Mouse (Mus musculus): ENCODE results near the gene Slc38a3.

Slc38a3 gene

DNA sequence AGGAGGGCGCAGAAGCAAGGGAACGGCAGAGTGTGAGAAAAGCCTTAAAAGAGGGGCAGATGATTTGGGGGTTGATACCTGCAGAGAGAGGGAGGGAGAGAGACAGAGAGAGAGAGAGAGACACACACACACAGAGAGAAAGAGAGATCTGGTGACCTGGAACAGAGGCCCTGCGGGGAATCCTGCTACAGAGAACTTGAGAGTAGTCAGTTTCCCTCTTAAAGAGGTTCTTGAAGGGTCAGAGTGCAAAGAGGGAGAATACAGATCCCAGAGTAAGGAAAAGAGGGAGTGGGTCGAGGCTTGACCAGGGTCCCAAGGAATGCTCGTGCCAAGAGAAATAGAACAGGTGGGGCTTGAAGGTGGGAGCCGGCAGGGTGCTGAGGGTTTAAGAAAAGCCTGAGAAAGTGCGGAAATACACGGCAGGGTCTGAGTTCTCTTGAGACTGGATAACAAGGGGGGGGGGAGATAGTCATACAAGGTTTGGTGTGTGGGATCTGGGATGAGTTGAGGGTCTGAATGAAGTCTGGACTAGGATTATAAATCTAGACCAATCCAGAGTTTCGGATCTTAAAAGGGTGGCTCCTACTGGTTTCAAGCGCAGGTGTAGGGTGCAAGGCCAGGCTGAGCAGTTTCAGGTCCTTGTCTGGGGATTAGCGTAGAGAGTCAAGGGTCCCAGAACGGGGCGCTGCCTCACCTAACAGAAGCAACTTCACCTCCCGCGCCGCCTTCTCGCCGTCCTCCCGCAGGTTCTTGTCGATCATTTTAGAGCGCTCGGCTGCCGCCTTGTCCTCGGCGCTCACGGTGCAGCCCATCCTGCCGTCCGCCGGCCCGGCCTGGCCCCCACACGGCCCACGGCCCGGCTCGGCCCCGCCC lies 34.7 kb downstream of the Slc38a3 start:
- DNase-seq, result no peak

DNA sequence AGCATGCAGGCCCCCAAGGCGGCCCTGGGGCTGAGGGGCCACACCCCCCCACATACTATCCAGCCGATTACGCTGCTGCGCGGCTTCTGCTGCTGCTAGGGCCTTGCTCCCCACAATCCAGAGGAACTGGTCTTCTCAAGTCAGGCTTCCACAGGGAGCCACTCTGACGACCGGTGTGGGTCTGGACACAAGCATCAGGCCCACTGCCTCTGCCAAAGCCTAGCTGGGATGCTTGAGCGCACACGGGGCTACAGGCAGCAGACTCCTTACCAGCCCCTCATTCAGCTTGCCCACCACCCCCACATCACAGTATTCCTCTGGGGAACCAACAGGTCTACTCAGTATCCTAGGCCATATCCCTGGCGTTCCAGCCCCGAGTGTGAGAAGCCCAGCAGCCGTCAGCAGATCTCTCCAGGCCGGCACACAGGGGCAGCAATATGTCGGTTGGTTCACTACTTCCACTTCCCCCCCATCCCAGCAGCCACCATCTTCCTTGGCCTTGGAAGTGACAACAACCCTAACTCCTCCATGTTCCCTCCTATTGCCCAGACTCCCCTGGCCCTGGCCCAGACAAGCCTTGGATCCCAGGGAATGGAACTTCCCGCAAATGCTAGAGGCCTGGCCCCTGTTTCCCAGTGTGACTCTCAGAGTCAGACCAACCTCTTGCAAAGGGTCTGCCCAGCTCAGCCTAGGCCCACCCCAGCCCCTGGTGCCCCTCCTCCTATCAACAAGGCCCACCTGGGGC lies 35.5 kb downstream of the Slc38a3 start:
- no peak for DNase-seq

DNA sequence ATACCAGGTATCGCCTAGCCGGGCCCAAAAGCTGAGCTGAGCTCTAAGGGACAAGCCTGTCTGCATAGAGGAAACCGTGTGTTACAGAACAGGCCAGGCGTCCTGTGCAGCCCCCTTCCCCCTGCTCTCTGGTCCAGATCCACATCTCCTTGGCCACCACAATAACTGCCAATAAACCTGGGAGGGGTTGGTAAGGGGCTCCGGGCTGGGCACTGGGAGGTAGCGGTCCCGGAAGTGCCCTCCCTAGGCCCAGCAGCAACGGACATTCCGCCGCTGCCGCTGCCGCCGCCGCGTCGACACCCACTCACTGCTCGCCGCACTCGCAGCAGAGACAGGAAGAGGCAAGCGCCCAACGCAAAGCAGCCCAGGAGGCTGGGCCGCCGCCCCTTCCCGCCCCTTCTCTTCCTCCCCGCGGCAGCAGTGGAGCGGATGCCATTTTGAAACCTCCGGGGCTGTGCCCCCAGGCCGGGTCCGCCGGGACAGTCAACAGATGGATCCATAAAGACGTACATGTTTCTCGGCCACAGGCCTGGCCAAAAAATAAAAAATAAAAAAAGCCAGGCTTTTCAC lies 36.2 kb downstream of the Slc38a3 start:
- DNase-seq, result peak; percentile 88 to 91

DNA sequence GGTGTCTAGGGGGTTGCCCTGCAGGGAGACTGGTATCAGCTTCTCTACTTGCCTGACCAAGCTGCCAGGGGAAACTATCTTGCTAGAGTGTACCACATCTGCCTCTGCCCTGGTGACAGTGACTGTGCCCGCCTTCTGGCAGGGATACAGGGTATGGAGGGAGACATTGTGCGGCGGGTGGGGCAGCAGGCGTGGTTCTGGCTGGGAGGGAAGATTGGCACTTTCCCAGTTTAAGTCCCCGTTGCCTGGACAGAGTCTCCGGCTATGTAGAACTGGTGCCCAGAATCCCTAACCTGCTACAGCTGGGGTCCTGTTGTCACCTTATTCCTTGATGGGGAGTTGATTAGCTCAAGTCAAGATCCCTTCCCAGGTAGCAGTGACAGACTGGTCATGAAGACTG lies 36.9 kb downstream of the Slc38a3 start:
- DNase-seq, result peak; percentile 79 to 84

DNA sequence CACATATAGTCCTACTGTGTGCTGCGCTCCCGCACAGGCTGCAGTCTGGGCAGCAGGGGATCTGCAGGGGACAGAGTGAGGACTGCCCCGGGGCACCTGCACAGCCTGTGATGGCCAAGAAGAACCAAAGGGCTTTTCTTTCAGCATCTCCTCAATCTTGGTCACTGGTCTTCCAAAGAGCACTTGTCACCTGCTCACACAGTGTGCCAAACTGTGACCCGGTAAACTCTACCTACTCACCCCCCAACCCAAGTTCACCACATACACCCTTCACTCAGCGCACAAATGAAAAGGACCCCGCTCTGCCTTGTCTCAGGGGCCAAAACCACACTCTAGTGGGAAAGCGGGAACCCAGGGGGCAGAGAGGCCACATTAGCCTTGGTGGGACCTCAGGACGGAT lies 37.5 kb downstream of the Slc38a3 start:
- no peak for DNase-seq

DNA sequence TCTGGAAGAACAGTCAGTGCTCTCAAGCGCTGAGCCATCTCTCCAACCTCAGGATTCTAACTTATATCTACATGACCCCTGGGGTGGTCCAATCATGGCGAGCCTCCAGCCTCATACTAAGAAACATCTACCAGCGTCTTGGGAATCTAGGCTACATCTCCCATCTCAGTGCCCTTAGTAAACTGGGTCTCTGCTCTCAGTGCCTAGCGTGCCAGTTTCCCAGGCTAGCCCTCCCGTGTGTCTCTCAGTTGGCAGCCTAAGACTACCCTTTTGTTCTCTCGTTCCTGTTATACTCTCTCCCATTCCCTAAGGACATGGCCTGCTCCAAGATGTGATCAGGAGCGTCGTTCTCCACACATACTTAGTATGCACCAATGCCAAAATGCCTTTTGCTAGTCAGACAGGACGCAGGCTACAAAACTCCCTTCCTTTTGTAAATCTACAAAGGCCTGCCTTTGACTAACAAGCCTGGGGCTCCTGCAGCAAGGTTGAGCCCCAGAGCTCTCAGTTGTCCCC lies 38.0 kb downstream of the Slc38a3 start:
- no peak for DNase-seq

DNA sequence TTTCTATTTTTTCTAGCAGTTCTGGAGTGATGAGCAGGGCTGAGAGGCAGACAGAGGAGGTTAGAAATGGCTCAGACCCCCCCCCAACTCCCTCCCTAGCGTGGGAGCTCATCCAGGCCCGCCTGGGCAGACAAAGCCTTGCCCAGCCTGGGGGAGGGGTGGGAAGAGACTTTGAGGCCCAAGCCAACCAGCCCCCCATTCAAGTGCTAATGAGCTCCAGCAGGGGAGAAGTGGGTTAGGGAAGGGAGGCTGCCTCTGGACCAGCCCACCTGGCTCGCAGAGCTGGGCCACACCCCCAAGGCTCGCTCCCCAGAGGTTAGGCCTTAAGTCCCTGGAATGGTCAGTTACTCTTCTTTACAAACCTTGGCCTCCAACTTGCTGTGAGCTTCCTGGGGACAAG lies 38.8 kb downstream of the Slc38a3 start:
- DNase-seq, result no peak

DNA sequence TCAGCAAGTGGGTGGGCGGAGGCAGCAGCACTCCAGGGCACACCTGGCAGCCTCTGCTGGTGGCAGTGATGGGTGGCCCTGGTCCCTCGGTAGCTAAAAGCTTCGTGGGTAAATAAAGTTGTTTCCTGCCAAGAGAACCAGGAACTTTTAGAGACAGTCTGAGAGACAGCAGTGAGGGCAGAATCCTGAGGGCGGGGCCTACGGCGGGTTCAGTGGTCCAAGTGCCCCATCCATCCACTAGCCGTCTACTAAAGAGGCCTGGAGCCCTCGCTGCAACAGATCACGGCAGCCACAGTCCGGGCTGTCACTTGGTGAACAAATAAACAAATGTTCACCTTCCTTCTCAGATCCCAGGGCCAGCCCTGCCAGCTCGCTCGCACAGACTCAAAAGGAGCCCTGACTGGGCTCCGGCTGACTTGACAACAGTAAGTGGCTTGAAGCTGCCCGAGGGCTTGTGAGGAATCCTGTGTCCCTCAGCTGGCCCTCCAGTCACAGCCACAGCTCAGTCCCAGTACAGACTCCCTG lies 39.4 kb downstream of the Slc38a3 start:
- no peak for DNase-seq

DNA sequence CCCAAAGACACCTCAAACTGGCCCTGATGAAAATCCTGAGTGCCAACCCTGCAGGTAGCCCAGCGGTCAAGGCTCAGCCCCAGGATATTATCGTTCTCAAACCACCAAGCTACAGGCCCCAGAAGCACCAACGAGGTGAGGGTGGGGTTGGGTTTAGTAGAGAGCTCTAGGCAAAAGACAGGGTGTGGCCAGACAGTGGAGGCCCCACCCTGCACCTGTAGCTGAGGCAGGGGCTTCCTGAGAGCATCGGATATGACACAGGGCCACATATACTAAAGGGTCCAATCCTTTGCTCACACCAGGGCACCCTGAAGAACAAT lies 40.0 kb downstream of the Slc38a3 start:
- no peak for DNase-seq

DNA sequence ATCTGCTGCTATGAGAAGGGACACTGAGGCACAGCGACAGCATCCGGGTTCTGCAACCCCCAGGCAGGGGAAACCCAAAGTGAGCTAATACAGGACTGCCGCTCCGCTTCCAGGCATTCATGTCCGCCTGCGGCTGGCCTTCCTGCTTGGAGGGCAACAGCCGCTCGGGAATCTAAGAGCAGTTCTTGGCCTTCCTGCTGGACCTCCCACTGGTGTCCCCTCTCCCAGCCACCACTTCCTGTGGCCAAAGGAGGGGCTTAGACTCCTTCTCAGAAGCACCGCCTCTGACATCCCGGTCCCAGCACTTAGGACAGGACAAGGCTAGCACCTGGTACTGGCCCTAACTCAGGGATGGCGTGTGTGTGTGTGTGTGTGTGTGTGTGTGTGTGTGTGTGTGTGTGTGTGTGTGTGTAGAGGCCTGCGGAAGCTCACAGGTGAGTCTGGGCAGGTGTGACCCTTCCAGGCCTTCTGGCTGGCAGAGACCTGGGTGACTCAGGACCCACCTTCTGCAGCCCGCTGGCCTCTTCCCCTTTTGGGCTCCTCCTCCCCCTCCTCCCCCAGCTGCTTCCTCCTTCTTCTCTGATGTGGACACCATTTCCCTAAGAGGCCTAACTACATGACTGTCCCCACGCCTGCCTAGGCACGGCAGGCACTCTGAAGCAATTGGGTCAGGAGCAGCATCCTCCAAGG lies 40.5 kb downstream of the Slc38a3 start:
- DNase-seq, result peak; percentile 72 to 73

DNA sequence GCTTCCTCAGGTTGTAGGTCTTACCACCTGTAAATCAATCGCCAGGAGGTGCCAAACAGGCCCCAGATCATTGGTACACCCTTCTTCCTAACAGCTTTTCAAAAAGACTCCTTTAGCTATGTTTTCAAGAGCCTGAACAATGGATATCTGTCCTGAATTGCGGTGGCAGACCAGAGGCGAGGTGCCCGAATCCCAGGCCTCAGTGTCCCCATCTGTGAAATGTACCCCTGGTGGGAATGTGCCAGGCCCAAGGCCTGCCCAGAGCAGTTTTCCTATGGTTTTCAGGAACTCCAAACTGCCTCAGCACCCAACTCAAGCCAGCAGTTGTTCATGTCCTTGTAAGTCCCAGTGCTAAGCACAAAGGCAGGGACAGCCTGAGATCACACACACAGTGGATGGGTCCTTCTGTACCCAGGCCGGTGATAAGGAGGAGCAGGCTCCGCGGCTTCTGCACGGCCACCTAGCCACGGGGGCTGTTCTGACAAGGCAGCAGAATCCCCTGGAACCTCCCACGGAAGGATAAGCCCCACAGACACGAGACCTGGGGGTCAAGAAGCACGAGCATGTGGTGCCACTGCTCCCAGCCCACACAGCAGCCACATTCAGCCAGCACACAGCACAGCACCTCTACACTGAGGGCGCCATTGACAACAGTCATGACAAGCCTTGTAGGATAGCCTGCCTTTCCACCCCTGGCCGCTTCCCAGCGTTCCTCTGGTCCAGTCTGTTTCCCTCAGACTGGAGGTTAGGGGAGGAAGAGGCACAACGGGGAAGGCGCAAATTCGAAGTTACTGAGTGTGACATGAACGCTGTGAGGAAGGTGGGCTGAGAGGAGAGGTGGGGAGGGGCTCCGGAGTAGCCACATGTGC lies 41.7 kb downstream of the Slc38a3 start:
- no peak for DNase-seq

DNA sequence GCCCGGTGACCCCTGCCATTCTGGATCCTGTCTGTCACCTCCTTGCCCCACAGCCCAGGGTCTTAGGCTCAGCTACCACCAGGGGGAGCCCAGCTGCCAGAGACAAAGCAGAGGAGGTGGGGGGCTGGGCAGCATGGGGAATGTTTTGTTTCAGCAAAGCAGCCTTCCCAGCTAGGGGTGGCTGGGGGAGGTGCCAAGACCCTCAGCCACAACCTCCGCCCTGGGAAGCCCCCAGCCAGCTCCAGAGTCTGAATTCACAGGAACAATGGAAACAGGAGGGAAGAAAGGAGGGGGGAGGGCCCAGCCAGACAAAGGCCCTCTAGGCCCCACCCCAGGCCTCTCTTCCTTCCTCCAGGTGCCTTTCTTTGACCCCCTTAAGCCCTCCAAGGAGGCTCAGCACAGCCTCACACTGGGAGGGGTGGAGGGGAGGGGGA lies 42.5 kb downstream of the Slc38a3 start:
- peak; percentile 77 to 88 for DNase-seq

DNA sequence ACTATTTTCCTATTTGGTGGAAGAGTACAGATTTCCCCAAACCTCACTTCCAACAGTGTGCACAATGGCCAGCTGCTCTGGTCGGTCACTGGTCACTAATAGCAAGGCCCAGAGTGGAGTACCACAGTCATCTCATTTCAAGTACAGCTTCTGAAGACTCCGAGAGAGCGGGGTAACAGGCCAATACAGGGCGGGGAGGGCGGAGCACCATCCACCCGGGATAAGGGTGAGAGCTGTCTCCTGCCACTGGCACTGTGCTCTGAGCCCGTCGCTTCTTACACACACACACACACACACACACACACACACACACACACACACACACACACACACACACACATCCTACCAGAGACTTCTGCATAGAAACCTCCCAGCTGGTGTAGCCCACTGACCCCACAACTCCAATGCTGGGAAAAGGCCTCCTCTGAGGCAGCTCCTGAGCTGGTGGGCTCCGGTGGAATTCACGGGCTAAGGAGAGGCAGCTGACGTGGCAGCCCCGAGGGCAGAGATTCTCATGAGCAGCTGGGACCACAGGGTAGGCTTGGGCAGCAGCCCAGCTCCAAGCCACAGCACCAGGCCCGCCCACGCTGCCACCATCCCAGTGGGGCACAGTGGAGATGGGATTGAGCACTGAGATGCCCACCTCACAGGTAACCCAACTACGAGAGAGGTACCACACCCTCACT lies 43.0 kb downstream of the Slc38a3 start:
- no peak for DNase-seq

DNA sequence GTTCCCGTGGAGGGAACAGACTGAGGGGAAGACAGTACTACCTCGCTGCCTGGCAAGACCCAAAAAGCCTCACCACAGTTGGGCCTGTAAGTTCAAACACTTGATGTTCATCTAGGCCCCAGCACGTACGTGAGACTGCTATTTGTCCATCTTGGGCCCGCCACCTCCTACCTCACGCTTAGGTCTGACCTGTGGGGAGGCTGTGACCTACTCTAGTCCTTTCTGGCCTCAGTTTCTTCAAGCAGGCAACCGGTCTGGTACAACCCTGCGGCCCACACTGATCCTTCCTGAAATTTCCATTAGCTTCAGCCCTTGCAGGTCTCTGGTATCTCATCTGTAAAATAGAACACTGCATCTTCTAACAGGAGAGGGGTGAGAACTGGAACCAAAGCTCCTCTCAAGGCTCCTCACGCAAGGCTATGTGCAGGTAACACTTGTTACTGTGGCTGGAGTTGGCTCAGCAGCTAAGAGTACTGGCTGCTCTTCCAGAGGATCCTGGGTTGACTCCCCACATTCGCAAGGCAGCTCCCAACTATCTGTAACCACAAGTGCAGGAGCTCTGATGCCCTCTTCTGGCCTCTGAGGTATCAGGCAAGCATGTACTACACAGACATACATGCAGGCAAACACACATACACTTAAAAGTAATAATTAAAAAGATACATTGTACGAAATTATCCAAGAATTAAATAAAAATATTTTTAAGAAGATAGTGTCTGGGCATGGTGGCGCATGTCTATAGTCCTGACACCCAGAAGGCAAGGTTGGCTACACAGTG lies 43.8 kb downstream of the Slc38a3 start:
- DNase-seq, result no peak

DNA sequence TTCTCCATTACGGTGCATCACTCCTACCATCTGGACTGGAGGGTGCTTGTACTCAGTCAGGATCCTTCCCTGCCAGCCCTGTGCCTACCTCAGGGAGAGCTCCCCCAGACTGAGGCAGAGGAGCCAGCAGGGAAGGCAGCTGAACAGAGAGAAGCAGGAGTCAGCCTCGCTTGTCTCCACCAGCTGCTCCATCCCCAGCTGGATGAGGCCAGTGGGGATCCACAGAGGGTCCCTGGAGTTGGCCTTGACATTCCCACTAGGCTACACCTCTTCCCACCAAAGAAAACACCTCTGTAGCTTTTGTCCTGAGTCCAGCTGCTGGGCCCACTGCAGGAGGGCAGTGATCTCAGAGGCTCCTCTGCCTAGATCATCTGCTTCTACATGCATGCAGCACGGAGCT lies 44.4 kb downstream of the Slc38a3 start:
- no peak for DNase-seq

DNA sequence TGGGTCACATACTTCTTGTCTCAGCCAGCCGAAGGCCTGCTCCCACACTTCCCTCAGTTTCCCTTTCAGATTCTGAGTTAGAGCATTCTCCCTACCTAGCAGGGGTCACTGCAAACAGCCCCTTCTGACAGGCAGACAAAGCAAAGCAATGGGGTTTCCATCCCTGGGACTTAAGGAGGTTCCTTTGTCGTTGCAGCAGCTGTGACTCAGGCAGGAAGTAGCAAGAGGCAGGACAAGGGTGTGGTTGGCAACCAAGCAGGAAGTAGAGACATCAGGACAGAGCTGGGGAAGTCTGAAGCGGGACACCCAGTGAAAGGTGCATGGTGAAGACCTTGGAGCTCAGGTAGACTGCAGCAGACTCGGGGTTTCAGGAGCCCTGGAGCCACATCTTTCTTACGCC lies 44.8 kb downstream of the Slc38a3 start:
- DNase-seq, result peak; percentile 76 to 79

DNA sequence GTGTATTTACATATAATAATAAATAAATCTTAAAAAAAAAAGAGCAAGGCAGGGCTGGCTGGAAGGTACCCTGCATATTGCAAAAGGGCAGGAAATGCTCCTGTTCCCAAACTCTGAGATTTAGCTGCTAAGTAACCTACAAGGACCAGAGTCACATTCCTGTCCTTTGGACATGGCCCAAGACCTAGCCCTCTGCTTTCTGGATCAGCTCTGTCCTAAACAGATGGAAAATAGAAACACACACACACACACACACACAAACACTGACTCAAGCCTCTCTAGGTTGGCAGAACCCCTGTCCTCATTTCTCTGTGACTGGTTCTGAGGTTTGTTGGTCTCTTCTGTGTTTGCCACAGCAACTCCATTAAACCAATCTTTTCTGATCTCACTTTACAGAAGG lies 48.4 kb downstream of the Slc38a3 start:
- DNase-seq, result peak in 1 of 2 experiments; percentile 47

DNA sequence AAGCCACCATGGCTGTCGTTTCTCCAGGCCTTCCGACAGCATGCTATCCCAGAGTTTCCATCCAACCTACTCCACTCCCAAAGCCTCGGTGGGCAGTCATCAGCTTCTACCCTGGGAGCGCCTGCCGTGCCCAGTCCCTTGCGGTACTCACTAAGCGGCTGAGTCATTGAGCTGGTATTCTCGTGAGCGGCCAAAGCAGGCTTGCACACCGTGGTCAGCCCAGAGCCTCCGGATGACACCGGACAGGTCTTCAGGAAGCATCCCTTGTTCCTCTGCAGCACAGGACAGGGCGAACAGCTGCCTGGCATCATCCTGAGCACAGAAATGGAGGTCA lies 49.8 kb downstream of the Slc38a3 start:
- DNase-seq, result no peak

DNA sequence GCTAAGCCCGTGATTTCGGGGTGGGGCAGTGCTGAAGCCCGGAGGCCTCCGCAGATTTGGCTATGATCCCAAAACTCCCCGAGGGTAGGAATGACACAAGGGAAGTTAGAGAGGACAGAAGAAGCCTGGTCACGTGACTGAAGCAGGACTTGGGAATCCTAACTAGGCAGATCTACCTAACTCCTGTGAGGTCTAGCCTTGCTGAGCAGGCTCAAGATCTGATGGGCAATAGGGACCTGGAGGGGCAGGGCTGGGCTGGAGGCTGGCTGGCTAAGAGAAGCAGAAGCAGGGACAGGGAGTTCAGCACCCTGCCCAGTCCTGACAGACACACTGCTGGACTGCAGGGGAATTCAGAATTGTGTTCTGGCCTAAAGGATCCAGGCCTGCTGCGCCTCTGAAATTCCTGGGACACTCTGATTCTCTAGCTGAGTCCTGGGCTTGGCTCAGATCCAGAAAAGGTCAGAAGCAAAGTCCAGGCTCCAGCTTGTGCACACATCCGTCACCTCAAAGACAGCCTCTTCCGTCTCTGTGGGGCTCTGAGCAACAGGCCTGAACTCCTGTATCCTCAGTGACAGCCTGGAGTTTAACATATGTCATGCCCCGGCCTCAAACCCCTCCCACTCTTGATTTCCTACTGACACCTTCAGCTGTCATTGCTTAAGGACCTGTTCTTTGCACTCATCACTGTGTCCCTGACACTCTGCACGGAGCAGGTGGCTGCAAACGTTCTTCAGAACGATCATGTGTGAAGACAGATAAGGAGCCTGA lies 50.4 kb downstream of the Slc38a3 start:
- DNase-seq, result peak in 1 of 2 experiments; percentile 70

DNA sequence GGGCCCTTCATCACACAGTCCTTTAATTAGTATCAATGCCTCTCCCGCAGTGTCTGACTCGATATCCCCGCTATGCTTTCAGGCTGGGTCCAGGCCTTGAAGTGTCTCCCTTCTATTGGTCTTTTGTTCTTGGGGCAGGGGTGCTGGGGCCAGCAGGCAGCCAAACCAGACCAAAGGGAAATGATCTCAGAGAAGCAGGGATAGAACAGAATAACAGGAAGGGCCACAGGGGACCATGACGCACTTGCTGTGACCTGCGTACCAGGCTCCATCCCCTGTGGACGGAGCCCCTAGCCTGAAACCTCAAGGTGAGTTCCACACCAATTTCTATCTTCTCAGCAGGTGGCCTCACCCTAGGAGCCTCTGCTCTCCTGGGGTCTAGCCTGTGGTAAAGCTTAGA lies 51.2 kb downstream of the Slc38a3 start:
- peak in 1 of 2 experiments; percentile 45 for DNase-seq
